Mouse (Mus musculus) megakaryocyte, embryonic 14.5 days (primary cell): ENCODE measurements around the gene Tmem164. TPM values are rescaled to one million over a fixed set of nuclear protein-coding genes. Genes with fewer than 3 reads are reported as not detected.
"Not testable (repeated sequence)": the region's sequence is repeated elsewhere in the genome, so short reads cannot be mapped to it uniquely, and the experiment has no call there.

Experiments used
- H3K27me3 ChIP-seq: replicated peaks from 2 replicates; pipeline ENCODE3; 2012; ENCODE audit warnings: inconsistent platforms
- H3K36me3 ChIP-seq: replicated peaks from 2 replicates; pipeline ENCODE3; 2012; ENCODE audit warnings: low read length, inconsistent platforms, mixed read lengths
- H3K4me1 ChIP-seq: 2 replicates; pipeline ENCODE4 v1.6.1; 2012; ENCODE audit warnings: inconsistent platforms
- H3K4me3 ChIP-seq: replicated peaks from 2 replicates; pipeline ENCODE3; 2012; ENCODE audit warnings: moderate library complexity, mild to moderate bottlenecking, inconsistent platforms
- H3K9me3 ChIP-seq: 2 replicates; pipeline ENCODE4 v1.6.1; 2012; ENCODE audit warnings: inconsistent platforms
- FLI1 ChIP-seq: IDR thresholded peaks from 2 replicates; pipeline ENCODE4 v1.6.1; 2012; ENCODE audit warnings: low read length, inconsistent platforms, mixed read lengths
- GATA1 ChIP-seq: IDR thresholded peaks from 3 replicates; pipeline ENCODE4 v1.6.1; 2012; ENCODE audit warnings: mixed read lengths, low read length, inconsistent platforms, borderline replicate concordance
- polyA plus RNA-seq: library from polyadenylated mRNA; stranded (reverse); fragments of >175 nt; gene quantifications from 2 replicates; pipeline ENCODE4 v1.2.3, GENCODE M21; 2012; ENCODE audit warnings: low replicate concordance; ENCODE audit not compliant: insufficient read depth

Gene Tmem164
- polyA plus RNA-seq: 3.4 and 10.3 TPM in 2 replicates

DNA sequence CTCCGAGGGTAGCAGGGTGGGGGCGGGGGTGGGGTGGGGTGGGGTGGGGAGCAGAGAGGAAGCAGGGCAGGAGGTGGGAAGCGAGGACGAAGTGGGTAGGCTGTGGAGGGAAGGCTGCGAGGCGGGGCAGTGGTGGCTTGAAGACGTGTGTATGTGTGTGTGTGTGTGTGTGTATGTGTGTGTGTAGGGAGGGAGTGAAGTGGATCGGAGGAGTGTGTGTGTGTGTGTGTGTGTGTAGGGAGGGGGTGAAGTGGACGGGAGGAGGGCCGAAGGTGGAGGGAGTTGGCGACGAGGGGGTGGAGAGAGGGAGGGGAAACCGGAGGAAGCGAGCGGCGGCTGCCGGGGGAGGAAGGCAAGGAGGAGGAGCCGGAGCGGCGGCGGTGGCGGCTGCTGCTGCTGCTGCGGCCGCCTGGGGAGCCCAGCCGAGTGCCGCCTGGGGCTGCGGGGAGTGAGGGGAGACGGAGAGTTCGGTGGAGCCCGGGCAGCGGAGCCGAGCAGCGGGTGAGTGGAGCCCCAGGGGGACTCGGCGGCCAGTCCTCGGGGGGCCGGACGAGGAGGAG lies at the start of gene Tmem164:
Gene Tmem164, plus strand, starts transcription at position 351 of the 560 bp plus-strand sequence.
- Histone ChIP-seq H3K4me1 (peaks cover 59% of the 10 kb centered on the region), H3K9me3 (0 out of 2 replicates have a peak, but pooled peaks cover 2% of the 10 kb centered on the region), H3K27me3 (peaks cover 15% of the 10 kb centered on the region), H3K4me3 (peak within 1 kb of the TSS; percentile 94), H3K36me3 (peaks cover 17% of the 10 kb centered on the region)
- TF ChIP-seq FLI1 (no peak), GATA1 (no peak)

DNA sequence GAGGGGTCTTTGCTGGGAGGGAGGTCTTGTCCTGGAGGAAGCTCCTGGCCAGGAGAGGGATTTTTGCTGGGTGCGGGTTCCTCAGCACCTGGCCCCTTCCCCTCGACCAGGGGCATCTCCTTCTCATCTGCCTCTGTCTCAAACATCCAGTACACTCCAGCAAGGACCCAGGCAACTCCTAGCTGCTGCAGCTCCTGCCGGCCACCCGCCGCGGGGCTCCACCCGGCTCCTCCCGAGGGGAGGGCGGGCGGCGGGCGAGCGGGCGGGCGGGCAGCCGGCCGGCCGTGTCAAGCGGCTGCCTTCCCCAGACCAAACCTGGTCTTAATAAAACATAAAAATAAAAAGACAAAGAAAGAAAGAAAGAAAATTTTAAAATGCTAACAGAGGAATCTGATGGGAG lies 48.2 kb upstream of the Tmem164 start:
- H3K9me3 ChIP-seq, H3K4me3 ChIP-seq, H3K4me1 ChIP-seq, H3K36me3 ChIP-seq, H3K27me3 ChIP-seq: not testable (repeated sequence)

DNA sequence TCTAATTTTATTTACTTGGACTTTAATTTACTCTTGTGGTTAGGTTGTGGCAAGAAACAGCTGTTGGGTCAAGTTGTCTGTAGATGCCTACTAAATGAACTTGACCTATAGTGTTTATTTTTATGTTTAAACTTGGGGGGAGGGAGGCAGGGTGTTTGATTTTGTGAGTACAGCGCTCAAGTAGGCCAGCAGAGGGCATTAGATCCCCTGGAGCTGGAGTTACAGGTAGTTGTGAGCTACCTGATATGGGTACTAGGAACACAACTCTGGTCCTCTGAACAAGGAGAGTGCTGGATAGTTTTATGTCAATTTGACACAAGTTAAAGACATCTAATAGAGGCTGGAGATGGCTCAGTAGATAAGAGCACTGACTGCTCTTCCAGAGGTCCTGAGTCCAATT lies 34.0 kb upstream of the Tmem164 start:
- Histone ChIP-seq H3K36me3 (no peaks in the 10 kb centered on the region), H3K4me1 (peaks cover 7% of the 10 kb centered on the region; the same call in 1 of the 2 replicates), H3K4me3 (no peak overlapping the region), H3K27me3 (peaks cover 2% of the 10 kb centered on the region), H3K9me3 (no peaks in the 10 kb centered on the region)
- no peak for TF ChIP-seq FLI1
- TF ChIP-seq GATA1: no peak

DNA sequence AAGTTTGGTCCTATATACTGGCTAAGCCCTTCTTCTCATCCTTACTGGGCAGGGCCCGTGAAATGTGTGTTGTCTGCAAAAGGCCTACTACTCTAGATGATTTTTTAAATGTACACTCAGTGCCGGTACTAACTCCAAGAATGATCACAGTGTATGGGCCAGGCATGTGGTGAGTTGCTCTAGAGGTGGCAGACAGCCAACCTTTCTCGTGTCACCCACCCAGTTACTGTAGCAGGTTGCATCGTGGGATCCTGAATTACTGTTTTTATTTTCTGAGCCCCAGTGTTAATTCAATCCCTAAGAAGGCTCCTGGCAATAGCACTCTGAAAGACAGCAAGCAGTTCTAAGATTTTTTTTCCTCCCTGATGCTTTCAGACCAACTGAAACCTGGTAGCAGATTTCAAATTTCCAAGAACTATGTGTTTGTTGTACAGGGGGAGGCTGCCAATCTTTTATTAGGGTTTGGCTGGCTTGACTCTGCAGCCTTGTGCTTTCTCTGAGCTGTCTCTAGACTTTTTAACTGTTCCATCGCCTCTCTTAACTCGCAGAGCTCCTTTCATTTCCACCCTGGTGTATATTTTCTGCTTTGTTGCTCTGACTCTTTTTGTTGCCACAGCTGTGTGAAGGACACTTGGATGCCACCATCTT lies 31.0 kb upstream of the Tmem164 start:
- H3K9me3 ChIP-seq: no peaks in the 10 kb centered on the region
- H3K4me3 ChIP-seq: no peak overlapping the region
- TF ChIP-seq GATA1 (no peak), FLI1 (no peak)
- no peaks in the 10 kb centered on the region; the same call in 1 of the 2 replicates for H3K4me1 ChIP-seq
- H3K27me3 ChIP-seq: peaks cover 2% of the 10 kb centered on the region
- H3K36me3 ChIP-seq: no peaks in the 10 kb centered on the region

DNA sequence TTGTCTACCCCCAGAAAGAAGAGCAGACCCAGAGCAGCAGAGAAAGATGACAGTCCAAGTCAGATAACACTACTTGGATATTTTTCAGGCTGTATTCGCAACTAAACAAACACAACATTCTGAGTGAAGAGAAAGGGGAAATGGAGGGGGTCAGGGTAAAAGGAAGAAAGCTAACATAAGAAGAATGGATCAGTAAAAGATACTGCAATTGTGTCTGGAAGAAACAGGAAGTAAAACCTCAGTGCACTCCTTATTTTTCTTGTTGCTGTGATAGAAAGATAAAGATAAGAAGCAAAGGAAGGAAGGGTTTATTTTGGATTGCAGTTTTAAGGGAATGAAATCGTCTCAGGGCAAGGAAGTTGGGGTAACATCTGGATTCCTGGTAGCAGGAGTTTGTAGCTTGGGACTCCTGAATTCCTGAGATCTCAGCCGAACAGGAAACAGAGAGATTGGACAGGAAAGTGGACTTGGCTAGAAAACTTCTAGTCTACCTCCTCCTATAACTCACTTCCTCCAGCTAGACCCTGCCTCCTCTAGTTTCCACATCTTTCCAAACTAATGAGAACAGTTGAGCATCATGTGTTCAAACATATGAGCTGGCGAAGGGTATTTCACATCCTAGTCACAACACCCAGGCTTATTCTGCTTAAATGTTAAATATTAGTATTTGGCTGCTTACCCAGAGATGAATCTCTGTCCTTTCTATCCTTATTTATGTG lies 16.3 kb upstream of the Tmem164 start:
- Histone ChIP-seq H3K4me3 (no peak overlapping the region), H3K36me3 (no peaks in the 10 kb centered on the region), H3K9me3 (no peaks in the 10 kb centered on the region), H3K27me3 (peaks cover 6% of the 10 kb centered on the region), H3K4me1 (peaks cover 21% of the 10 kb centered on the region)
- TF ChIP-seq FLI1 (no peak), GATA1 (no peak)

DNA sequence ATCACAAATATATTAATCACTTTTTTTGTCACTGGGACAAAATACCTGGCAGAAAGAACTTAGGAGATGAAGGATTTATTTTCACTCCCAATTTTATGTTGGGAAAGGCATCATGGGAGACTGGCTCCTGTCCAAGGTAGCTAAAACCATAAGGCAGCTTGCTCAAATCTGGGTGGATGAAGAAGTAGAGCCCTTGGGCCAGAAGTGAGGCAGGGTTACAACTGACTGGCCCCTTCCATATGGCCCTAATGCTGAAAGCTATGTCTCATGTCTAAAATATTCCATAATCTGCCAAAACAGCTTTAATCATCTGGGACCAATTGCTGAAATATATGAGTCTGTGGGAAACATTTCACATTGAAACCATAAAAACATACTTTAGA lies 15.8 kb upstream of the Tmem164 start:
- Histone ChIP-seq H3K36me3 (no peaks in the 10 kb centered on the region), H3K4me1 (peaks cover 21% of the 10 kb centered on the region), H3K27me3 (peaks cover 8% of the 10 kb centered on the region), H3K4me3 (no peak overlapping the region), H3K9me3 (no peaks in the 10 kb centered on the region)
- TF ChIP-seq FLI1 (no peak), GATA1 (no peak)

DNA sequence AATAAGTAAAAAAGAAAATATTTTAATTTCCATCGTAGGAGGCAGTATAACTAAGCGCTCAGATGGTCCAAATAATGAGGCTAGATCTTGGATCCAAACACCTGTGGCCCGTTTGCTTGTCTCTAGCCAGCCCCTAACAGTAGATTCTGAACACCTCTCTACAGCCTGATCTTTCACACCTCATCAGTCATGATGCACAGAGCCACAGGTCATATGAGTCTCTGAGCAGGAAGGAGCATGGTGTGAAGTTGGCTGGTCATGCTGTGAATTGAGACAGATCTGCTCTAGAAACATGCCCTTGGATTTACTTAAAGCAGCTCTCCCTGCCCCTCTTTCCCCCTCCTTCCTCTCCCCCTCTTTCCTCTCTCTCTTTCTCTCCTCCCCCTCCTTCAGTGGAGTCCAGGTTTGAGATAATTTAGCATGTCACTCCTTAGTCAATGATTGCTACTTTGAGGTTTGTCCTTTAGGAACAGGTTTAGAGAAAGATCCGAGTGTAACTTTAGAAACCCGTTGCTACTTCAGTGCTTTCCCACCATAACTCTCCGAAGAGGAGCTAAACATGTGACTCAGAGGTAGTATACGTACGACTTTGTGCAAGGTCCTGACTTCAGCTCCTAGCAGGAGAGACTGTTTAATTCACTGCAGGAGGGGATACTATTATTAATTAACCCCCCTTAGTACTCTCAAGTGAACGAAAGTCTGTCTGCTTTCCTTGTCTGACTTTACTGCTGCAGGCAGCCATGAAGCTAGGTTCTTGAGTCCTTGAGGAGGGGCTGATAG lies 11.7 kb upstream of the Tmem164 start:
- no peak overlapping the region for H3K4me3 ChIP-seq
- H3K9me3 ChIP-seq: no peaks in the 10 kb centered on the region
- no peaks in the 10 kb centered on the region for H3K36me3 ChIP-seq
- TF ChIP-seq GATA1 (no peak), FLI1 (no peak)
- peaks cover 5% of the 10 kb centered on the region for H3K27me3 ChIP-seq
- H3K4me1 ChIP-seq: peaks cover 23% of the 10 kb centered on the region

DNA sequence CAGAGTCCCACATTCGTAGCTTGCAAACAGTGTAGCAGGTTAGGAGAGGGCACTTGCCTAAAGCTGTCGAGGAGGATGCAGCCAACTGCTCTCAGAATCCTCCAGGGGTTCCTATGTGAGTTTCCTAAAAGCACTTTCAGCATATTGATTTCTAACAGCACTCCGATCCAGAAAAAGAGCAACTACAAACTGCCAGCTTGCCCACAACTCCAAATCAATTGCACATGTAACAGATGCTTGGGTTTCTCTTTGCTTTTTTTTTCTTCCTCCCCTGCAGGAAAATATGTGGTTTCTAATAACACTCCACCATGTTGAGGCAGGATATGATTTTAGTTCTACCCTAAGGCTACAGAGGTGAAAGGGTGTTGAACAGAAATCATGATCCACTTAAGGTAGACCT lies 11.1 kb upstream of the Tmem164 start:
- no peak for TF ChIP-seq FLI1
- TF ChIP-seq GATA1: no peak
- Histone ChIP-seq H3K4me1 (peaks cover 20% of the 10 kb centered on the region), H3K4me3 (no peak overlapping the region), H3K27me3 (peaks cover 7% of the 10 kb centered on the region), H3K36me3 (no peaks in the 10 kb centered on the region), H3K9me3 (no peaks in the 10 kb centered on the region)

DNA sequence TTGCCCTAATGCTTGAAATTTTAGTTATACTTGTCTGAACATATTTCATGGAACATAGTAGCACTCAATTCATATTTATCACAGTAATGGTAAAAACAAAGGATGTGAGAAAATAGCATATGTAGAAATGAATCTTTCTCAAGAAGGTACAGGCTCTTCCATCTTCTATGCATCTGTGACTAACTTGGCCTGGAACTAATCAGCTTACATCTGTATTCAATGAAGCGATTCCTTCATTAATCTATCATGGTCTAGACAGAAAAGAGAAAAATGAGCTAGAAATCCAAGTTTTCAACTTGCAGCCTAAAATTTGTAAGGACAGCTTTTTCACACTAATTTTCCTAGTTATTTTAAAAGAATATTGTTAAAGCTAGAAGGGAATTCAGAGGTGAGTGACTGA lies 10.1 kb upstream of the Tmem164 start:
- Histone ChIP-seq H3K4me1 (peaks cover 21% of the 10 kb centered on the region), H3K36me3 (no peaks in the 10 kb centered on the region), H3K27me3 (peaks cover 7% of the 10 kb centered on the region), H3K4me3 (no peak overlapping the region), H3K9me3 (no peaks in the 10 kb centered on the region)
- TF ChIP-seq GATA1 (no peak), FLI1 (no peak)
